ENCODE assay signal across 24 mouse cellular contexts in the genomic region with DNA sequence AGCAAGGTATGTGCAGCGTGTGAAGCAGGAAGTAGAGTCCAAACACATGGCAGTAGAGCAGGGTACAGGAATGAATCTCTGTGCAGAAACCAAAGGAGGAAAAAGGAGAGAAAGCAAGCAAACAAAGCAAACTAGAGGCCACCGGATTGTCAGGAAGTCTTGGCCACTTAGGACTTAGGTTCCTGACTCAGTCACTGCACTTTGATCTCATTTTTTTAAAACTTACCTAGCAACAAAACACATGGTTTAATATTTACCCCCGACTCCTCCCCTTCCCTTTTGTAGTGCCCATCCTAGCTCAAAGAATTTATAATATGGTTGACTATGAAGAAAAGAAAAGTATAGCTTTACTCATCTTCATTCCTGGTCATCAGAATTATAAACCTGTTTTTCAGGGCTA. TPM values are rescaled to one million over a fixed set of nuclear protein-coding genes. Genes with fewer than 3 reads are reported as not detected.
DNase-seq lines count a peak whose midpoint lies in the region; ATAC-seq and TF ChIP-seq lines count a peak whose summit lies in the region.
"Had no signal": no experiment of that assay in that cellular context is flagged by ENCODE, and none has a peak within 500 bp of the region (broad histone marks: within the 10 kb centered on the region; RNA-seq: fewer than 3 reads in every experiment).

No protein-coding gene starts in this region.

- ATAC-seq in lung, postnatal 0 days: no peak
- ATAC-seq in stomach, embryonic 16.5 days (ENCODE audit: insufficient read depth, low FRiP score): peak; percentile 33; the same call in 1 of the 2 replicates
- ATAC-seq: forebrain, postnatal 0 days; Patski had no signal

- no peaks in the 10 kb centered on the region for H3K27me3 ChIP-seq in kidney, adult 2 months (replicated peaks; ENCODE audit: control insufficient read depth, insufficient read depth, low read length)
- no peaks in the 10 kb centered on the region for H3K27me3 ChIP-seq in lung, postnatal 0 days (replicated peaks; ENCODE audit: insufficient read depth, low read length)
- H3K27me3 ChIP-seq in stomach, embryonic 16.5 days (ENCODE audit: control insufficient read depth, insufficient read depth, low read length): no peaks in the 10 kb centered on the region
- H3K27me3 ChIP-seq: forebrain, embryonic 12.5 days; heart, embryonic 13.5 days; limb, embryonic 15.5 days; midbrain, embryonic 12.5 days; neural tube, embryonic 13.5 days had no signal

- WGBS in kidney, adult 2 months: 60% methylated on average over 3 of the region's 3 CpGs
- 43% methylated on average over 3 of the region's 3 CpGs for WGBS in lung, postnatal 0 days
- 73% methylated on average over 3 of the region's 3 CpGs for WGBS in stomach, embryonic 16.5 days

- no peak overlapping the region for H3K4me2 ChIP-seq in lung, postnatal 0 days (replicated peaks; ENCODE audit: low read depth, low read length)
- H3K4me2 ChIP-seq in stomach, embryonic 16.5 days (ENCODE audit: low read depth, low read length): no peak overlapping the region
- H3K4me2 ChIP-seq: forebrain, embryonic 12.5 days; heart, embryonic 13.5 days; hindbrain, embryonic 14.5 days; limb, embryonic 15.5 days; lung, embryonic 14.5 days; midbrain, embryonic 12.5 days; neural tube, embryonic 13.5 days had no signal

- peak; percentile 69 for DNase-seq in kidney, adult 2 months
- no peak for DNase-seq in kidney, postnatal 10 days
- peak; percentile 9 for DNase-seq in lung, postnatal 0 days (ENCODE audit: low spot score)
- DNase-seq in lung, postnatal 4 days: no peak
- DNase-seq in thymus, postnatal 4 days: no peak
- DNase-seq in c-Kit-positive CD71-positive TER-119-positive erythroid progenitor cells, embryonic 14.5 days (ENCODE audit: low spot score): no peak
- DNase-seq: adrenal gland, postnatal 10 days; cerebellum, adult 11-12 months; cerebellum, adult 9-11 months; forebrain, postnatal 0 days; heart, postnatal 10 days; lung, embryonic 14.5 days; thymus, postnatal 14 days had no signal

- TF ChIP-seq CTCF in kidney, adult 2 months (conservative IDR thresholded peaks at IDR 0.05; ENCODE audit: insufficient read depth, insufficient read length, low read depth, low read length): no peak
- no peak for TF ChIP-seq CTCF in lung, postnatal 0 days (IDR thresholded peaks at IDR 0.05)

- no peak overlapping the region for H3K4me3 ChIP-seq in kidney, adult 2 months (ENCODE audit: insufficient read depth, low read depth, low read length)
- H3K4me3 ChIP-seq in lung, postnatal 0 days (ENCODE audit: low read depth, low read length): no peak overlapping the region
- no peak overlapping the region for H3K4me3 ChIP-seq in stomach, embryonic 16.5 days (replicated peaks; ENCODE audit: low read length)
- H3K4me3 ChIP-seq: forebrain, embryonic 12.5 days; heart, embryonic 13.5 days; limb, embryonic 10.5 days; limb, embryonic 15.5 days; midbrain, embryonic 12.5 days; neural tube, embryonic 13.5 days had no signal

- no peak overlapping the region for H3K9ac ChIP-seq in lung, postnatal 0 days (replicated peaks; ENCODE audit: low read depth)
- H3K9ac ChIP-seq in stomach, embryonic 16.5 days (ENCODE audit: low read length): no peak overlapping the region
- H3K9ac ChIP-seq: forebrain, embryonic 12.5 days; forebrain, postnatal 0 days; heart, embryonic 13.5 days; hindbrain, embryonic 14.5 days; limb, embryonic 15.5 days; liver, embryonic 14.5 days; lung, embryonic 14.5 days; midbrain, embryonic 12.5 days; neural tube, embryonic 13.5 days had no signal

- no peak for TF ChIP-seq POLR2A in kidney, adult 2 months (IDR thresholded peaks at IDR 0.05; ENCODE audit: low read depth, low read length)

- H3K4me1 ChIP-seq in kidney, adult 2 months (ENCODE audit: control insufficient read depth, insufficient read depth, low read length): peaks cover 8% of the 10 kb centered on the region; the same call in 1 of the 2 replicates
- H3K4me1 ChIP-seq in lung, postnatal 0 days (ENCODE audit: insufficient read depth, low read depth, low read length): no peaks in the 10 kb centered on the region
- no peaks in the 10 kb centered on the region for H3K4me1 ChIP-seq in stomach, embryonic 16.5 days (ENCODE audit: control insufficient read depth, insufficient read depth, low read length)
- H3K4me1 ChIP-seq: forebrain, embryonic 12.5 days; heart, embryonic 13.5 days; limb, embryonic 10.5 days; midbrain, embryonic 12.5 days; neural tube, embryonic 13.5 days had no signal

- TF ChIP-seq EP300 in lung, postnatal 0 days (IDR thresholded peaks at IDR 0.05): no peak

- peak overlapping the region; percentile 93 for H3K27ac ChIP-seq in kidney, adult 2 months (ENCODE audit: insufficient read depth, low read depth, low read length)
- no peak overlapping the region for H3K27ac ChIP-seq in lung, postnatal 0 days (ENCODE audit: low read length)
- no peak overlapping the region for H3K27ac ChIP-seq in stomach, embryonic 16.5 days (ENCODE audit: low read length)
- H3K27ac ChIP-seq: forebrain, embryonic 12.5 days; heart, embryonic 13.5 days; hindbrain, embryonic 14.5 days; limb, embryonic 10.5 days; liver, embryonic 14.5 days; midbrain, embryonic 12.5 days; neural tube, embryonic 13.5 days had no signal

- H3K36me3 ChIP-seq in kidney, adult 2 months (ENCODE audit: control insufficient read depth, insufficient read depth, low read length): no peaks in the 10 kb centered on the region
- H3K36me3 ChIP-seq in lung, postnatal 0 days (ENCODE audit: insufficient read depth, low read length): no peaks in the 10 kb centered on the region
- no peaks in the 10 kb centered on the region for H3K36me3 ChIP-seq in stomach, embryonic 16.5 days (ENCODE audit: control insufficient read depth, insufficient read depth, low read length)
- H3K36me3 ChIP-seq: forebrain, embryonic 12.5 days; heart, embryonic 13.5 days; limb, embryonic 10.5 days; limb, embryonic 15.5 days; midbrain, embryonic 12.5 days; neural tube, embryonic 13.5 days had no signal

- H3K9me3 ChIP-seq in lung, postnatal 0 days (ENCODE audit: low read length): no peaks in the 10 kb centered on the region
- H3K9me3 ChIP-seq in stomach, embryonic 16.5 days (replicated peaks; ENCODE audit: control insufficient read depth, low read length): no peaks in the 10 kb centered on the region
- H3K9me3 ChIP-seq: forebrain, embryonic 12.5 days; heart, embryonic 13.5 days; limb, embryonic 10.5 days; limb, embryonic 15.5 days; midbrain, embryonic 12.5 days; neural tube, embryonic 13.5 days had no signal

RNA-seq across cellular contexts. Expression of a gene that starts 15.2 kb away (rescaled TPM):
- 0.04 TPM in 1 of 2 replicates, not detected in the other for polyA plus RNA-seq in kidney, adult 2 months (2012; rRNA removed)
- polyA plus RNA-seq in lung, postnatal 0 days (2015; fragmentation: Nextera tagmentation; extraction: Ambion mirVana): 0.13 and 0.18 TPM in 2 replicates
- polyA plus RNA-seq in stomach, embryonic 16.5 days (2015; fragmentation: Nextera tagmentation; extraction: Ambion mirVana): 71.1 and 80.8 TPM in 2 replicates
- polyA plus RNA-seq: heart, embryonic 13.5 days; limb, embryonic 10.5 days; midbrain, embryonic 12.5 days; midbrain, postnatal 0 days; neural tube, embryonic 13.5 days; Patski had no signal

RNA-seq across cellular contexts. Expression of a gene that starts 58.1 kb away (rescaled TPM):
- 0.06 TPM in 1 of 2 replicates, not detected in the other for polyA plus RNA-seq in kidney, adult 2 months (2012; rRNA removed)
- polyA plus RNA-seq in lung, postnatal 0 days (2015; fragmentation: Nextera tagmentation; extraction: Ambion mirVana): 0.52 and 0.57 TPM in 2 replicates
- 14.5 and 25.0 TPM in 2 replicates for polyA plus RNA-seq in stomach, embryonic 16.5 days (2015; fragmentation: Nextera tagmentation; extraction: Ambion mirVana)
- polyA plus RNA-seq: forebrain, embryonic 12.5 days; forebrain, postnatal 0 days; limb, embryonic 10.5 days; liver, embryonic 14.5 days; midbrain, embryonic 12.5 days; midbrain, postnatal 0 days; Patski had no signal

Comparison
In these comparisons a context has a peak if more than half of its experiments do, and no peak if none do; other contexts are left out.
1. DNase-seq: peak in kidney, adult 2 months (single experiment) and lung, postnatal 0 days (single experiment); none in kidney, postnatal 10 days (single experiment), lung, postnatal 4 days (0 of 2), thymus, postnatal 4 days (single experiment) and c-Kit-positive CD71-positive TER-119-positive erythroid progenitor cells, embryonic 14.5 days (single experiment).
2. RNA of a gene that starts 15.2 kb away (polyA plus RNA-seq): 71.1 to 80.8 TPM in stomach, embryonic 16.5 days; 0.13 to 0.18 TPM in lung, postnatal 0 days and 0.04 TPM in kidney, adult 2 months; every median in the first group is over 10 times any median in the second.